11 mouse cellular contexts compared by ENCODE assay signal in the genomic region with DNA sequence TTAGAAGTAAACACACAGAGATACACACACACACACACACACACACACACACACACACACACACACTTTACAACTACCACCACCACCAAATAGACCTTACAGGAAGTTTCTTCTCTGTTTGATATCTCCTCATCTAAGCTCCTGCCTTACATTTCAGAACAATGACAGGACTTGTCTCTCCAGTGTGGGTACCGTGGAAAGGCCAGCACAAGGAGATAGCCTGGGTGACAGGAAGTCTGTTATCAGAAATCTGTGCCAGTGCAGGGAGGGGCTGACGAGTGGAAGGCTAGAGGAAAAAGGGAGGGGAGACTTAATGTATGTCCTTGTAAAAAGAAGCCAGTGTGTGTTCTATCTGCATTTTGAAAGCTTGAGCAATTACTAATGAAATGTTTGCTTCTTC.
DNase-seq lines count a peak whose midpoint lies in the region; ATAC-seq and TF ChIP-seq lines count a peak whose summit lies in the region.
"Had no signal": no experiment of that assay in that cellular context is flagged by ENCODE, and none has a peak within 500 bp of the region (broad histone marks: within the 10 kb centered on the region; RNA-seq: fewer than 3 reads in every experiment).

No protein-coding gene starts in this region.

- DNase-seq in lung, postnatal 0 days (ENCODE audit: low spot score) = peak; percentile 17
- no peak for DNase-seq in lung, adult 18-20 months
- peak; percentile 13 for DNase-seq in MN1 (ENCODE audit: low spot score)
- DNase-seq in cerebellum, postnatal 10 days = peak; percentile 46 to 47
- peak; percentile 9 to 26 for DNase-seq in lung, postnatal 4 days
- no peak for DNase-seq in left cerebral cortex, adult 18-20 months (ENCODE audit: low spot score in 2 of 2)
- DNase-seq in kidney, adult 9 months = no peak
- DNase-seq: gastrocnemius, postnatal 14 days; kidney, postnatal 4 days; thymus, adult 18-20 months had no signal

- no peak overlapping the region for H3K27ac ChIP-seq in lung, postnatal 0 days (ENCODE audit: low read length)
- H3K27ac ChIP-seq: hindbrain, embryonic 12.5 days had no signal

- no peak for TF ChIP-seq EP300 in lung, postnatal 0 days (IDR thresholded peaks at IDR 0.05)

- no peak overlapping the region for H3K9ac ChIP-seq in lung, postnatal 0 days (replicated peaks; ENCODE audit: low read depth)
- H3K9ac ChIP-seq: hindbrain, embryonic 12.5 days had no signal

- no peaks in the 10 kb centered on the region for H3K9me3 ChIP-seq in lung, postnatal 0 days (ENCODE audit: low read length)
- H3K9me3 ChIP-seq: hindbrain, embryonic 12.5 days had no signal

- WGBS in lung, postnatal 0 days = 9% methylated on average over 2 of the region's 2 CpGs

- no peak overlapping the region for H3K4me2 ChIP-seq in lung, postnatal 0 days (replicated peaks; ENCODE audit: low read depth, low read length)
- H3K4me2 ChIP-seq: hindbrain, embryonic 12.5 days had no signal

- H3K4me1 ChIP-seq in lung, postnatal 0 days (ENCODE audit: insufficient read depth, low read depth, low read length) = no peaks in the 10 kb centered on the region

- no peak for TF ChIP-seq CTCF in lung, postnatal 0 days (IDR thresholded peaks at IDR 0.05)

- H3K36me3 ChIP-seq in lung, postnatal 0 days (ENCODE audit: insufficient read depth, low read length) = no peaks in the 10 kb centered on the region
- H3K36me3 ChIP-seq: hindbrain, embryonic 12.5 days had no signal

- H3K4me3 ChIP-seq in lung, postnatal 0 days (ENCODE audit: low read depth, low read length) = no peak overlapping the region
- H3K4me3 ChIP-seq: hindbrain, embryonic 12.5 days had no signal

- H3K27me3 ChIP-seq in lung, postnatal 0 days (replicated peaks; ENCODE audit: insufficient read depth, low read length) = no peaks in the 10 kb centered on the region
- H3K27me3 ChIP-seq: hindbrain, embryonic 12.5 days had no signal

- peak; percentile 43; the same call in 1 of the 2 replicates for ATAC-seq in lung, postnatal 0 days

Comparison
In these comparisons a context has a peak if more than half of its experiments do, and no peak if none do; other contexts are left out.
1. DNase-seq: peak in lung, postnatal 0 days (single experiment), MN1 (single experiment), cerebellum, postnatal 10 days (2 of 2) and lung, postnatal 4 days (2 of 2); none in lung, adult 18-20 months (0 of 2), left cerebral cortex, adult 18-20 months (0 of 2) and kidney, adult 9 months (single experiment).